Mouse (Mus musculus) CD4-positive, CD25-positive, alpha-beta regulatory T cell, adult 9 weeks (primary cell): ENCODE results near the gene Tgds. TPM values are rescaled to one million over a fixed set of nuclear protein-coding genes. Genes with fewer than 3 reads are reported as not detected.

ENCODE experiments used
- polyA plus RNA-seq: library from polyadenylated mRNA; unstranded; fragments of 100-300 nt; shearing (Covaris generic); gene quantifications from one replicate; pipeline ENCODE4 v1.2.1, GENCODE M21; 2017

Gene Tgds
- polyA plus RNA-seq = 33.3 TPM

GRCm38 (mm10) chr14:118132642-118132977 lies at the start of gene Tgds:
Gene Tgds, minus strand, starts transcription at chr14:118132755.

GRCm38 (mm10) chr14:118136744-118137452 lies 4.3 kb upstream of the Tgds start, which contains the start of gene Gpr180:
Gene Gpr180, plus strand, starts transcription at chr14:118137158.

Other genes starting within 250 kb of the Tgds start
- 0.21 TPM for gene Dct, start 80.5 kb downstream of the Tgds start, polyA plus RNA-seq
- gene Gpr180, start 4.4 kb upstream of the Tgds start, polyA plus RNA-seq = 4.6 TPM
- gene Sox21, start 104.3 kb upstream of the Tgds start, polyA plus RNA-seq = not detected
- not detected for gene Gm9376, start 134.2 kb upstream of the Tgds start, polyA plus RNA-seq